Mouse (Mus musculus) heart, postnatal 36 days (tissue): ENCODE measurements around the gene Ppp1r13b. TPM values are rescaled to one million over a fixed set of nuclear protein-coding genes. Genes with fewer than 3 reads are reported as not detected.

Source experiments
- DNase-seq, 2 experiments: peaks; one replicate each; pipeline ENCODE4 v3.0.0; 2021 to 2022
- intact Hi-C: fragments of 180-260 bp; cut with DNase I; formaldehyde crosslinking; loops from one replicate; pipeline ENCODE4 v1.15.1; 2025
- total RNA-seq, 2 experiments: library from RNA; stranded (reverse); gene quantifications; 2 replicates each; pipeline ENCODE4 v1.2.3; 2021

The Ppp1r13b gene
- total RNA-seq, 2 experiments from 2014 or later, result 19.7 to 20.3 TPM

- intact Hi-C loops, result no loop called here
- no peak for DNase-seq
These were observed 18.7 kb downstream of the Ppp1r13b start for GRCm38 (mm10) chr12:111889251-111889650.

- no peak for DNase-seq
- intact Hi-C loops, result no loop called here
These were observed 19.5 kb downstream of the Ppp1r13b start for GRCm38 (mm10) chr12:111888303-111888864.

- DNase-seq, result no peak
- intact Hi-C loops, result no loop called here
These were observed 20.9 kb downstream of the Ppp1r13b start for GRCm38 (mm10) chr12:111887005-111887404.

DNA sequence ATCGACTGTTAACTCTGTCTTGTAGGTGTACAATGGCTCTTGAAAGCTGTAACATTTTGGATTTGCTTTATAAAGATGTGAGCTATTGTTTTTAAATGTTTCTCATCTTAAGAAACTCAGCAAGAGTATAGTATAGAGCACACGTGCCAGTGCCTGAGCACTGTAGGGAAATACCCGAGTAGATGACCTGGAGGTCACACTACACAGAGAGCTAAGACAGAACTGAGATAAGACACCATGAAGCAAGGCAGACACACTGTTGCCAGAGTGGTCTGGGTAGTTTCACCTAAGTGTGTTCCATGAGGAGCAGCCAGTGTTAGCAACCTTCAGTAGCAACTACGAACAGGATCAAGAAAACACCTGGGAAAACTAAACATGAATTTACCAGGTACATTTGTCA lies 25.1 kb downstream of the Ppp1r13b start:
- intact Hi-C loops, result loop anchor here (2.0 kb wide), 1 partner anchor 20 kb away; no protein-coding TSS in a partner anchor
- no peak for DNase-seq

DNA sequence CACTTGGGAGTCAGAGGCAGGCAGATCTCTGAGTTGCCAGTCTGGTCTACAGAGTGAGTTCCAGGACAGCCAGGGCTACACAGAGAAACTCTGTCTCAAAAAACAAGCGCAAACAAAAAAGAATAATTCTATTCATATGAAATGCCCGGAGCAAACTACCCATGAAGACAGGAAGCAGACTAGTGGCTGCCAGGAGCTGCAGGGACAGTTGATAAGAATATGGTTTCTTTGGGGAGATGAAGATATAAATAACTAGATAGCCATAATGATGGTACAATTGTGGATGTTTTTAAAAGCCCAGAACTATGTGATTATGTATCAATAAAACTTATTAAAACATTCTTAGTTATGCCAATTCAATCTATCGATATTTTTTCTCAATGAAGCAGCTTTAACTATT lies 25.9 kb downstream of the Ppp1r13b start:
- DNase-seq, result no peak
- intact Hi-C loops, result loop anchor here (2.0 kb wide), 1 partner anchor 21 kb away; no protein-coding TSS in a partner anchor

- intact Hi-C loops, result loop anchor here (1.0 to 5.0 kb wide), 4 partner anchors 68 to 214 kb away; no protein-coding TSS in a partner anchor
- DNase-seq, result peak; percentile 81 to 90
These were observed 29.7 kb downstream of the Ppp1r13b start for GRCm38 (mm10) chr12:111878213-111878612.

DNA sequence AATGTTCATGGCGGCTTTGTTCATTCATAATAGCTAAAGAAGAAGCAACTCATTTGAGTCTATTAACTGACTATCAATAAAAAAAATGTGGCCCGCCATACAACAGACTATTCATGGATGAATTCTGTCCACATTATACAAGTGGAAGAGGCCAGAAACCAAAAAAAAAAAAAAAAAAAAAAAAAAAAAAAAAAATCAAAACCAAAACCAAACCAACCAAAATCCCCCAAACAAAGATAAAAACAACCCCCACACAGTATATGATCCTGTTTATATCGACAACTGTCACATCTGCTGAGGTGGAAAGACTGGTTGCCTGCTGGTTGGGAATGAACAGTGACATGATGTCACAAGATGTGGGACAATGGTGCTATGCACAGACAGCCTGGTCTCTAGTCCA lies 32.4 kb downstream of the Ppp1r13b start:
- intact Hi-C loops, result loop anchor here (5.0 kb wide), 2 partner anchors 208 to 217 kb away; no protein-coding TSS in a partner anchor
- no peak for DNase-seq

DNA sequence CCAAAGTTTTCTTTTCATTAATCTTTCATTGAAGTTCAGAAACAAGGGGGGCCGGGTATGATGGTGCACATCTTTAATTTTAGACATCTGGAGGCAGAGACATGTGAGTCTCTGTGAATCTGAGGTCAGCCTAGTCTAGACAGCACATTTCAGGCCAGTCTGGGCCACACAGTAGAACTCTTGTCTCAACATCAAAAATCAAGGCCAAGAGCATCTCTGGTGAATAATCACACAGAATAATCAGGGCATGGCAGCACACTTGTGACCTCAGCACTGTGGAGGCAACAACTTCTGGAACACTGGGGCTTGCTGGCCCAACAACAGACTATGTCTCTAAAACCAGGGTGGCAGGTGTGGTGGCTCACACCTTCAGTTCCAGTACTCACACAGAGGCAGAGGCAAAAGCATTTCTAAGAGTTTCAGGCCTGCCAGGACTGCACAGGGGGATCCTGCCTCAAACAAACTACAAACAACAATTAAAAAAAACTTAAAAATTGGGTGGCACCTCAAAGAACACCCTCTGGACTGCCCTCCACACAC lies 33.2 kb downstream of the Ppp1r13b start:
- intact Hi-C loops, result loop anchor here (5.0 kb wide), 2 partner anchors 207 to 218 kb away; no protein-coding TSS in a partner anchor
- DNase-seq, result no peak

DNA sequence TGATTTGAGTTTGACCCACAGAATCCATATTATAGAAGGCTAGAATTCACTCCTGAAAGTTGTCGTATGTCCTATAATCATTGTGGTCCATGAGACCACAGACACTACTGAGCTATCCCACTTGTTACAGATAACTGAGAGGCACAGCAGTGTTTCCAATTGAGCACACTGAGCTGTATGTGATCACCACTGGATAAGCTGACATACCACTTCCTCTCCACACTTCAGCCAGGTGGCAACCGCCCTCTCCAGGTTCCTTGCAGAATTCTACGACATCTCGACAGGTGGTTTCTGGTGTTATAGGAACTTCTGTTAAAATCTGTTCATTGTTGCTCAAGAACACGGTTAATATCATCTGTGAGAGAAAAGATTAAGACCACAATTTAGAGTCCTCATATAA lies 35.8 kb downstream of the Ppp1r13b start:
- DNase-seq, result no peak
- intact Hi-C loops, result no loop called here

- DNase-seq, result no peak
- intact Hi-C loops, result no loop called here
These were observed 37.1 kb downstream of the Ppp1r13b start for GRCm38 (mm10) chr12:111870811-111871210.

GRCm38 (mm10) chr12:111869806-111870205 lies 38.1 kb downstream of the Ppp1r13b start:
- intact Hi-C loops, result no loop called here

DNA sequence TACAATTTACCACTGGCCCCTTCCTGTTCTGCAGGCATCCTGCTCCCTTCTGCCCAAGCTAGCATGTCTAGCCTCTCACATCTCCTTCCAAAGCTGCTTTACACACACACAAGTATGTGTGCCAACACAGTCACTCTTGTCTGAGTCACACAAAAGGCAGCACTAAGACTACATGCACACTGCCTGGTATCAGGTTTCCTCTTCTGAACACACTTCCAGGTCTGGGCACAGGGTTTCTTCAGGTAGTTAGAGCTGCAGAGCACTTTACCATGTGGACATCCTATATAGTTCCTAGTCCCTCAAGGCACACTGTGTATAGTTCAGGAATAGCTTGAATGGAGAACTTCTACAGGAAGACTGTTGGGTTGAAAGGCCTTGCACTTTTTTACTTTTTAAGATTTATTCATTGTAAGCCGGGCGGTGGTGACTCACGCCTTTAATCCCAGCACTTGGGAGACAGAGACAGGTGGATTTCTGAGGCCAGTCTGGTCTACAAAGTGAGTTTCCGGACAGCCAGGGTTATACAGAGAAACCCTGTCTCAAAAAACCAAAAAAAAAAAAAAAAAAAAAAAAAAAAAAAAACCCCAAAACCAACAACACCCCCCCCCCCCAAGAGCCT lies 43.6 kb downstream of the Ppp1r13b start:
- intact Hi-C loops, result no loop called here

More at GRCm38 (mm10) chr12:111869806-111870205, 38.1 kb downstream of the Ppp1r13b start:
- no peak for DNase-seq

DNA sequence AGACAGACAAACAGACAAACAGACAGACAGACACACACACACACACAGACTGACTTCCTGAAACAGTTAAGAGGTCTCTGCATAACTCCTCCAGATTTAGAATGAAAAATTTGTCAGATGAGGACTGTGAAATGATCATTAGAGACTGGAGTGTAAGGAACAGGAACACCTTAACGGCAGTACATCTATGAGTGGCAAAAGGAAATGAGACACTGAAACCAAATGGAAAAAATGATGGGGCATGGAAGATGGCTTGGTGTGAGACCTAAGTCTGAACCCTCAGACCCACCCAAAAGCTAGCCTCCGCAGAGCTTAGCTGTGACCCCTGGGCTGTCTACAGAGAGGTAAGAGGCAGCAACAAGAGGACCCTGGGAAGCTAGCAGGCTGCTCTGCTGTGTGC lies 52.5 kb downstream of the Ppp1r13b start:
- intact Hi-C loops, result no loop called here
- DNase-seq, result no peak

More for the DNA sequence above, 43.6 kb downstream of the Ppp1r13b start:
- no peak for DNase-seq

- DNase-seq, result no peak
- intact Hi-C loops, result no loop called here
These were observed 54.4 kb downstream of the Ppp1r13b start for GRCm38 (mm10) chr12:111853546-111853945.

- DNase-seq, result peak; percentile 52 to 54
- intact Hi-C loops, result no loop called here
These were observed 54.9 kb downstream of the Ppp1r13b start for GRCm38 (mm10) chr12:111853011-111853436.

GRCm38 (mm10) chr12:111851745-111852144 lies 56.2 kb downstream of the Ppp1r13b start:
- intact Hi-C loops, result no loop called here
- DNase-seq, result no peak

DNA sequence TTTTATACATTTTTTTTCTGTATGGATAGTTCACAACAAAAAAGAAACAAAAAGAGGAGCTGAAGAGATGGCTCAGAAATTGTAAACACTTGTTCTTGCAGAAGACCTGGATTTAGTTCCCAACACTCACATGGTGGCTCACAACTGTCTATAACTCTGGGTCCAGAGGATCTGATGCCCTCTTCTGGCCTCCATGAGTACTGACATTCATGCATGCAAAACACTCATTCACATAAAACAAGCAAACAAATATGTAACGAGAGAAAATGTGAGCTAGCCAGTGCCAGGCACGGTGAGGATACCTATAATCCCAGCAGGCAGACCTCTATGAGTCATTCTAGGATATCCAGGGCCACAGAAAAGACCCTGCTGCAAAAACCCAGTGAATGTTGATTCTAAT lies 56.7 kb downstream of the Ppp1r13b start:
- intact Hi-C loops, result no loop called here
- no peak for DNase-seq

DNA sequence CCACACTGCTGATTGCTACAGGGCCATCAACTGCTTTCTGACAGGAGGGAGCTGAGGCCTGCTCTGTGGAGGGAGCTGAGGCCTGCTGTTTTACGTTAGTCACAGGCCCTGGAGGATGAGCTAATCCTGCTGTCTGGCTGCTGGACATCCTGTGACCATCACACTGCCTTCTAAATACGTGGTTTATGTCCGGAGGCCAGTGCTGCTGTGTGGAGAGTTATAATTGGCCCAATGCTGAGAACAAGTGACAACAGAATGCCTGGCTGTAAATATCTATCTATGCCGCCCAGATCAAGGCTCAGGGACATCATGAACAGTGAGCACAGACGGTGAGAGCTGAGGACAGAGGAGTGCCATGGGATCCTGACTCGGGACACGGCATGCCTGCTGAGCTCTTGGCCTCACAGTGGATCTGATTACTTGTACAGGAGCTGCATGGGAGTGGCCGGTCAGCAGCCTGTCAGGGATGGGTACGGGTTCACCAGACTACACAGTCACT lies 59.6 kb downstream of the Ppp1r13b start:
- DNase-seq, result no peak
- intact Hi-C loops, result no loop called here

GRCm38 (mm10) chr12:111846815-111847214 lies 61.1 kb downstream of the Ppp1r13b start:
- intact Hi-C loops, result no loop called here
- no peak for DNase-seq

DNA sequence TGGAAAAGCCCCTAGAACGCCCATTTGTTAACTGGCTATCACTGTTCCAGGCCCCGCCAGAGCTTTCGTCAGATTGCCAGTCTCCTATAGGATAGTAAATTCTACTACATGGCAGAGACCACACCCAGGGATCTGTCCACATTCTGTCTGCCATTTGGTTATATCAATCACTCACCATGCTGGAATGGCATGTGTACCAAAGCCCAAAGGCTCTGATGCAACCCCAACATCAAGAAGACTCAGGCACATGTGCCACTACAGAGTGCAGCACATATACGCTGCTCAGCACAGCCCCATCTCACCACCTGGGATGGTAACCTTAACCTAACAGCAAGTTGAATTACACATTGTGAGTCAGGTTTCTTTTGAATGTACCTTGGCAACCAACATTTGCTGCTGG lies 62.0 kb downstream of the Ppp1r13b start:
- intact Hi-C loops, result no loop called here
- no peak for DNase-seq

GRCm38 (mm10) chr12:111843470-111843869 lies 64.4 kb downstream of the Ppp1r13b start:
- intact Hi-C loops, result no loop called here

More at GRCm38 (mm10) chr12:111843470-111843869, 64.4 kb downstream of the Ppp1r13b start:
- DNase-seq, result no peak
